Mouse (Mus musculus) kidney, postnatal 0 days (tissue): ENCODE measurements at regions not wholly inside any gene's neighbourhood (a gene's known extent, or its start where the extent isn't known, plus 50 kb on each side); places are given as distances from the start of the nearest gene placed in this dataset.

Experiments used
- ATAC-seq: fragments of 200-750 bp; cut with Nextera tagmentation; replicated peaks from 2 replicates; pipeline ENCODE4 v1.8.0; 2017; ENCODE audit warnings: low read depth, moderate number of reproducible peaks, moderate TSS enrichment, moderate library complexity; ENCODE audit not compliant: low FRiP score
- DNase-seq: peaks from one replicate; pipeline ENCODE4 v3.0.0-alpha.2; 2016; ENCODE audit warnings: low spot score
- H3K27ac ChIP-seq: fragments of 300-500 bp; sonication (generic); 2 replicates; pipeline ENCODE4 v1.5.1; 2014; ENCODE audit warnings: mild to moderate bottlenecking
- H3K27me3 ChIP-seq: fragments of 300-500 bp; sonication (generic); 2 replicates; pipeline ENCODE4 v1.6.1; 2014; ENCODE audit warnings: low read length, mixed read lengths; ENCODE audit not compliant: insufficient read depth
- H3K36me3 ChIP-seq: fragments of 300-500 bp; sonication (generic); 2 replicates; pipeline ENCODE4 v1.6.1; 2014; ENCODE audit warnings: low read length, mixed read lengths; ENCODE audit not compliant: insufficient read depth
- H3K4me1 ChIP-seq: fragments of 300-500 bp; sonication (generic); replicated peaks from 2 replicates; pipeline ENCODE4 v1.6.1; 2014; ENCODE audit warnings: antibody characterized with exemption, low read length, mixed read lengths; ENCODE audit not compliant: insufficient read depth
- H3K4me2 ChIP-seq: fragments of 300-500 bp; sonication (generic); 2 replicates; pipeline ENCODE4 v1.6.1; 2014; ENCODE audit warnings: mild to moderate bottlenecking, low read length, moderate library complexity, mixed read lengths
- H3K4me3 ChIP-seq: fragments of 300-500 bp; sonication (generic); replicated peaks from 2 replicates; pipeline ENCODE4 v1.5.1; 2014; ENCODE audit warnings: low read depth, low read length
- H3K9ac ChIP-seq: fragments of 300-500 bp; sonication (generic); 2 replicates; pipeline ENCODE4 v1.6.1; 2014; ENCODE audit warnings: low read depth, low read length
- H3K9me3 ChIP-seq: fragments of 300-500 bp; sonication (generic); replicated peaks from 2 replicates; pipeline ENCODE4 v1.6.1; 2016; ENCODE audit warnings: low read length, inconsistent platforms, mixed read lengths
- CTCF ChIP-seq: IDR thresholded peaks from 2 replicates; pipeline ENCODE4 v1.5.1; 2016; ENCODE audit warnings: antibody characterized with exemption, low read depth, mild to moderate bottlenecking, moderate library complexity
- WGBS: fragments of 180-500 bp; shearing (Covaris S2); extraction: QIAGEN DNeasy Blood & Tissue Kit; methylation state at CpG from one replicate; pipeline ENCODE4 v1.1.7; 2014; 5-methylcytosine and 5-hydroxymethylcytosine counted together

DNA sequence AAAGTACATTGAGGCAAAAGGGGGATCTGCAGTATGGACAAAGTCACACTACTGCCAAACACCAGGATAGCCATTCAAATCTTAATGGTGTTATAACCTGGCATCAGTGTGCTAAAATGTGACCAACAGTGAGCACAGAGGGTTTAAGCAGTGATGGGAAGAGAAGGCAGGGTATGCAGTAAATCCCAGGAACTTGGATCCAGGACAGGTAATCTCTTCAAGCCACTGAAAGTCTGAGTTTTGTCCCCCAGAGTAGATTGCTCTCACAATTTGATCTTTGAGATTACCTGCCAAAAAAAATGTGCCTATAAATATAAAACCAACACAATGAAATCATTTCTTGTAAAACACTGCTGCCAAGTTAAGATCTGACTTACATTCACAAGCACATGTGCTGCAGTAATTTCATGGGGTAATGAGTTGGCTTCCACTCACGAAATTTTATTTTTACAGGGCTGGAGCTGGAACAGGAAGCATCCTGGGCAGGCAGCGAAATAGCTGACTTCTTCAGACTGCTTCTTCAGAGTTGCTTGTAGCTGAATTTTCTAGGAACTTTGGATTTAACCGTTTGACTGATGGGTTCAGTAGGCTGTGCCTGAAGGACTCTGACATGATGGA, 102.2 kb upstream of the Gas2 start:
- Histone ChIP-seq H3K4me3 (no peak overlapping the region), H3K9ac (no peak overlapping the region), H3K27me3 (no peaks in the 10 kb centered on the region), H3K9me3 (no peaks in the 10 kb centered on the region), H3K27ac (no peak overlapping the region), H3K4me1 (no peaks in the 10 kb centered on the region), H3K4me2 (no peak overlapping the region), H3K36me3 (no peaks in the 10 kb centered on the region)
- WGBS, result 67% methylated on average over 3 of the region's 3 CpGs
- ATAC-seq (no peak), DNase-seq (no peak)
- no peak for TF ChIP-seq CTCF

DNA sequence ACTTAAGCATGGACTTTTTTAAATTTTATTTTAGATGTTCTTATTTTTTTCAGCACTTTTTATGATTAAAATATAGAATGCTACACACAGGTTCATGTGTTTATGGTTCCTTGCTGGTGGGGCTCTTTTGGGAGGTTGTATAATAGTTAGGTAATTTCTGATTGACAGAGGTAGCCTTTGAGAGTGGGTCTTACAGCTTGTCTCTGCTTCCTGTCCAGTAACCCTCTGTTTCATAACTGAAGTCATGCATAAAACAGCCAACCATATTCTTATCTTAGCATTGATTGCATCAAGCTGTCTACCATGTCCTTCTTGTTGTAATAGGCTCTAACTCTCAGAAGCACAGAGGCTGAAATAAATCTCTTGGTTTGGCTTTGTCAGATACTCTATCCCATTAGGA, 94.7 kb upstream of the Gas2 start:
- Histone ChIP-seq H3K4me1 (no peaks in the 10 kb centered on the region), H3K36me3 (no peaks in the 10 kb centered on the region), H3K9me3 (no peaks in the 10 kb centered on the region), H3K27me3 (no peaks in the 10 kb centered on the region), H3K9ac (no peak overlapping the region), H3K27ac (no peak overlapping the region), H3K4me2 (no peak overlapping the region), H3K4me3 (no peak overlapping the region)
- no peak for ATAC-seq
- DNase-seq, result no peak
- no peak for TF ChIP-seq CTCF

DNA sequence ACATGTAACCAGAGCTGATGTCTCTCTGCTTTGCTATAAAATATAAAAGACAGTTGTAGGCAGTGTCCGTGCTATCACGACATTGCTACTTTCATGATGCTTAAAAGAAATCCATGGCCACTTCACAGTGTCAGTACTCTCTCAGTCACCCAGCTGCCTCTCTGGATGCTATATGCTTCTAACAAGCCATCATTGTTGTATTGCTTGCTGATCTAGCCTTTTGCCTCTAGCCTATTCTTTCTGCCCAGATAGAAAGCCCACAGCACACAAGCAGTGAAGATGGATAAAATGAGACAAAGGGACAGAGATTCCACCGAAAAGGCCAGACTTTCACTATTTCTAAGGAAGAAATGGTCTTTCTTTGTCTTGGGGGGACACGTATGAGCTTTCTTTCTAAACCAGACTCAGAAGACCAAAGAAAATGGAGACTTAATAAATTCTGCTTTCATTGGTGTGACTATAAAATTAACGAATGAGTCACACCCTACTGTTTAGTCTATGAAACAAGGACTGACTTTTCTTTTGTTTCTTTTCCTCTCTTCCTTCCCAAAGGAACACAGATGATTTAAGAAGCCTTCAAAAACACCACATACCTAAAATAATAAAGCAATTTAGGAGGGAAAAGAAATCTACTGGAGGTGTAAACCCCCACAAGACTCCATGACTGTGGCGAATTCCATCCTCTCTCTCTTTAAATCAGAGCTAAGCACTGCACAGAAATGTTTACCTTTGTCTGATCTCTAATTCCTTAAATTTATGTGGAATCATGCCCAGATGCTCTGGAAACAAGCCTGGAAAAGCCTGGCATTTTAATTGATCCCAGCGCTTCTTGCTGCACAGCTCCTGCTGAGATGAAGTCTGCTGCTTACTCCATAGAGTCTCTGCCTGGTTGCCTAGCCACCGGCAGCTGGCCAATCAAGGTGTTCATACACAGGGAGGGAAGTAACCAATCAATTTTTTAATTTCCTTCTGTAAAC, 89.6 kb upstream of the Gas2 start:
- Histone ChIP-seq H3K27me3 (no peaks in the 10 kb centered on the region), H3K27ac (no peak overlapping the region), H3K4me1 (no peaks in the 10 kb centered on the region), H3K9ac (no peak overlapping the region), H3K36me3 (no peaks in the 10 kb centered on the region), H3K4me3 (no peak overlapping the region), H3K4me2 (no peak overlapping the region), H3K9me3 (no peaks in the 10 kb centered on the region)
- peak; percentile 9 for DNase-seq
- TF ChIP-seq CTCF, result no peak
- no peak for ATAC-seq
- WGBS, result 56% methylated on average over 8 of the region's 8 CpGs

DNA sequence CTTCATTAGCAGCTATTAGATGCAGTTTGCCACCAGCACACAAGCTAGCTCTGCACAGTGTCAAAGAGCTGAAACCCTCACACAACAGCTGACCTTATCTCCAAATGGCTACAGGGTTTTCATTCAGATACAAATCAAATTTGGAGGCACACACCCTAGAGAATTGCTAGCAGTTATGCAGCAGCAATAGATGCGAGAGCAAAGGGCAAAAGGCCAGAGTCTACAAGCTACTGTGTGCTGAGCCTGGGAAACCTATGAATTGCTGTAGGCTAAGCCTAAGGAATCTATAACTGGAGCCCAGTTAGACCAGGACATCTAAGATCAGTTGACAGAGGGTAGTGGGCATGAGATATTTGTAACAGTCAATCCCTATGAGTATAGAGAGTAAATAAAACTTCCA, 85.8 kb upstream of the Gas2 start:
- Histone ChIP-seq H3K4me2 (no peak overlapping the region), H3K4me1 (no peaks in the 10 kb centered on the region), H3K4me3 (no peak overlapping the region), H3K9me3 (no peaks in the 10 kb centered on the region), H3K27ac (no peak overlapping the region), H3K27me3 (no peaks in the 10 kb centered on the region), H3K36me3 (no peaks in the 10 kb centered on the region), H3K9ac (no peak overlapping the region)
- ATAC-seq (no peak), DNase-seq (no peak)
- 74% methylated on average over 1 of the region's 1 CpGs for WGBS
- no peak for TF ChIP-seq CTCF

DNA sequence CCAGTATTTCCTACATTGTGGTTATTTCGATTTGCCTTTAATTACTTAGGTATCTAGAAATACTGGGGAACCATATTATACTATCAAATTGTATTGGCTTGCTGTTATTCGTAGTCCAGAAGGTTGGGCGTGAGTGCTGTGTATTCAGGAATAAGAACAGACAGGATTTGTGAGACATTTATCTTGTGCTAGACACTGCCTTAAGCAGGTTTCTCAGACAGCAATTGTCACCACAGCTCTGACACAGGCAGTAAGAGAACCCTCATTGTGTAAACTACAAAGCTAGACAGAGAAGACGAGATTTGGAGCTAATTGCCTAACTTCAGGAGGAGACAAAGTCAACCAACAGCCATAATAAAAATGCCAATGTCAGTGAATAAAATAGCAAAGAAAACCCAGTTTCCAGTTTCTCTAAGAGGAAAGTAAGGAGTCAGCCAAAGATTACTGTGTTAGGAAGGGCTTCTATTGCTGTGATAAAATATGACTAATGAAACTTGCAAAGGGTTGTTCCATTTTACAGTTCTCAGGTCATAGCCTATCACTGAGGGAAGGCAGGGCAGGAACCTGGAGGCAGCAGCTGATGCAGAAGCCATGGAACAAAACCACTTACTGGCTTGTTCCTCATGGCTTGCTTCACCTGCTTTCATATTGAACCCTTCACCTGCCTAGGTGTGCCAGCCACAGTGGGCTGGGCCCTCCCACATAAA, 78.6 kb upstream of the Gas2 start:
- Histone ChIP-seq H3K27me3 (no peaks in the 10 kb centered on the region), H3K9me3 (no peaks in the 10 kb centered on the region), H3K27ac (no peak overlapping the region), H3K36me3 (no peaks in the 10 kb centered on the region), H3K4me2 (no peak overlapping the region), H3K9ac (no peak overlapping the region), H3K4me3 (no peak overlapping the region), H3K4me1 (no peaks in the 10 kb centered on the region)
- 68% methylated on average over 4 of the region's 4 CpGs for WGBS
- DNase-seq, result no peak
- TF ChIP-seq CTCF, result no peak
- ATAC-seq, result no peak

DNA sequence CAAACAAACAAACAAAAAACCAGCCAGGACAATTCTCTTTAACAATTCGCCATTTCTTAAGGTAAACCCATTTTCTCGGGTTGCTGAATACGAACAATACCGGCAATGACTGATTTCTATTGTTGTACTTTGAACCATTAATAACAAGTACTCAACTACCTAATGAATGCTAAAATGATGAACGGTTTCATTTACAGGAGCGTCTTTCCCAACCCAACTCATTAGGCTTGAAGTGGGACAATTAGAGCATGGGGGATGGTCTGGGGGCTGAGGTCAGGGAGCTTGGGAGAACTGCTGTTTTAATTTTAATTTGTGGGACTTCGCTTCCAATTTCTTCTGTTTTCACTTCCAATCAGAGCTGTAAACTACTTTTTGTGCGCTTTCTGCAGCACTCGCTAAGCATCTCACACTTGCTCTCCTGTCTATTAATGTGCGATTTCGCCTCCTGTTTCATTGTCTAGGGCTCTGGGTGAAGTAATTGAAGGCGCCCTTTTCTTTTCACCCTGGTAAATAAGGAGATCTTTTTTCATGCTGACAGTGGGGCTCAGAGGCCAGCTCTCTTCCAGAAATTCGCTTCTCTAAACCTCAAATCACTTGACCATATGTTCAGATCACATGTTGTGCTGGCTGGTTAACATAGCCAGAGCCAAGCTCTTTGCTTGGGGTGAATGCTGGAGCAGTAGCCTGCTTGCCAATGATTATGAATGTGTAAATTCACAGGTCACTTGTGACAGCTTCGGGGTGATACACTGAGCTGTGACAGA, 77.7 kb upstream of the Gas2 start:
- no peak overlapping the region for H3K4me3 ChIP-seq
- H3K27me3 ChIP-seq, result no peaks in the 10 kb centered on the region
- no peak for TF ChIP-seq CTCF
- no peak overlapping the region for H3K27ac ChIP-seq
- H3K4me2 ChIP-seq, result no peak overlapping the region
- 66% methylated on average over 14 of the region's 14 CpGs for WGBS
- H3K9ac ChIP-seq, result no peak overlapping the region
- H3K36me3 ChIP-seq, result no peaks in the 10 kb centered on the region
- no peaks in the 10 kb centered on the region for H3K4me1 ChIP-seq
- DNase-seq (peak; percentile 2), ATAC-seq (no peak)
- no peaks in the 10 kb centered on the region for H3K9me3 ChIP-seq
